Mouse (Mus musculus) spleen, postnatal 4 days (tissue): ENCODE results near the gene Gm11011.
"Not testable (repeated sequence)": the region's sequence is repeated elsewhere in the genome, so short reads cannot be mapped to it uniquely, and the experiment has no call there.

Source experiments
- DNase-seq, 2 experiments: peaks; one replicate each; pipeline ENCODE4 v3.0.0; 2022; ENCODE audit warnings: low spot score in 2 of 2

Gm11011 gene

DNA sequence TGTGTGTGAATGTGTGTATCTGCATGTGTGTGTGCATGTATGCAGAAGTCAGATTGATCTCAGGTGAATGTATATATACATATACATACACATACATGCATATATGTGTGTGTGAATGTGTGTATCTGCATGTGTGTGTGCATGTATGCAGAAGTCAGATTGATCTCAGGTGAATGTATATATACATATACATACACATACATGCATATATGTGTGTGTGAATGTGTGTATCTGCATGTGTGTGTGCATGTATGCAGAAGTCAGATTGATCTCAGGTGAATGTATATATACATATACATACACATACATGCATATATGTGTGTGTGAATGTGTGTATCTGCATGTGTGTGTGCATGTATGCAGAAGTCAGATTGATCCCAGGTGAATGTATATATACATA, at the start of gene Gm11011:
Gene Gm11011 (minus strand): TSS at position 101 of the 400 bp plus-strand sequence.
- DNase-seq, result not testable (repeated sequence)

DNA sequence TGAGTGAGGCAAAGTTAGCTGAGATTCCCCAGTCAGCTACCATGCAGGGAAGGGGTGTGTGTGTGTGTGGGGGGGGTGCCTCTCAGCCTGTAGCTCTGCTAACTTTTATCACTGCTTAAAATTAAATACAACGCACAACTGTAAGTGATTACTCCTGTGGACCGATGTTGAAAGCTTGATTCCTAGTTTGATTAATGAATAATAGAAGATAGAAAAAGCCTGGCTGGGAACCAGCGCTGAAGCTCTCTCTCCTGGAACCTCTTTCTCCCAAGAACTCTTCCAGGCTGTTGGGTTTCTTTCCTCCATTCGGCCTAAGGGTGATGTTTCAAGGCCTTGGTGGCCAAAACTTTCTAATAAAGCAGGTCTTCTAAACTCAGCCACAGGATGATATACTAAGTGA, 48.9 kb upstream of the Gm11011 start:
- DNase-seq, result no peak

- no peak for DNase-seq
These were observed 47.9 kb upstream of the Gm11011 start for GRCm38 (mm10) chr2:169635428-169635827.

- DNase-seq, result no peak
These were observed 47.3 kb upstream of the Gm11011 start for GRCm38 (mm10) chr2:169634619-169635382.

DNA sequence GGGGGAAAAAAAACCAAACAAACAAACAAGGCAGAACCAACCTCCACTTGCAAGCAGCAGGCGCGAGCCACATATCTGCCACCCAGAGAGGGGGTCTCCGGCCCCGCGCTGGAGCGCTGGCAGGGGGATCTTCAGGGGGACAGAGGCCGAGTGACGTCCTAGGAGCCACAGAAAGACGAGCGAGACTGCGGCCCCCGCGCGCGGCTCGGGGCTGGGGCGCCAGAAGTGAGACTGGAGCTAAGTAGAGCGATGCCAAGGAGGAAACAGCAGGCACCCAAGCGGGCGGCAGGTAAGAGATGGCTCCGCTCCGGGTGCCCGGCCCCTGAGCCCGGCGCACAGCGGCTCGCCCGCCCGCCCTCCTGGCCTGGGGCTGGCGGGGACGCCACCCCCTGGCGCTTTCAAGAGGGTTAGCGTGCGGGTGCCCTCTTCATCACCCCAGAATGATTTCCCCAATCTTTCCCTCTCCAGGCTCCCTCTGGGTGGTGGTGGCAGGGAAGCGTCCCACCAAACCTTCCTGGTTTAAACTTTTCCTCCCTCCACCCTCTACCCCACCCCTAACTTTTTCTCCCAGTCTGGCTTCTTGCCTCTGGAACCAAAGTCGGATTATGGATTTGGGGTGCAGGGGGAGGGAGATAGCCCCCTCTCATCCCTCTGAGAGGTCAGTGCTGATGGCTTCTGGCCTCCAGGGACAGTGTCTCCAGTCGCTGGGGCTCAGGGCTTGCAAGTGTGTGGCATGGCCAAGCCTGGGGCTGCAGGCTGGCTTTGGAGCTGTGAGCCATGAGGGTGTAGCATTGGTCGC, 46.1 kb upstream of the Gm11011 start:
- DNase-seq, result no peak

GRCm38 (mm10) chr2:169632338-169633151, 45.0 kb upstream of the Gm11011 start, which contains the start of gene Tshz2:
Tshz2 (plus strand) TSS chr2:169633013.
- DNase-seq, result no peak

DNA sequence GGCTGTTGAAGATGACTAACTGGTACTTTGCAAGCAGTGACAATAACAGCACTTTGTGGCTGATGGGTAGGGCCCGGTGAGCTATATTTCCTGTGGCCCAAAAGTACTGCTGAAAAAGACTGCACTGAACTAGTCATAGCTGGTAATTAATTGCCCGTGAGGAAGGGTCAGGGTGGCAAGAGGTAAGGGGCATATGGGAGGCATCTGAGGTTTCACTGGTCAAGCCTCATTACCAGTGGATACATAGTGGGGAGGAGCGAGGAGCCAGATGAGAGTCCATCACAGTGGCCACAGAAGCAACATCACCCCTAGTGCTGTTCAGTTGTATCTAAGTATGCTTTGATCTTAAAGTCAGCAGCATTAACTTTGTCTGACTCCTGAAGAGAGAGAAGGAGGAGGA, 42.5 kb upstream of the Gm11011 start:
- DNase-seq, result no peak

- no peak for DNase-seq
These were observed 33.7 kb upstream of the Gm11011 start for GRCm38 (mm10) chr2:169621201-169621710.

GRCm38 (mm10) chr2:169615998-169616397, 28.5 kb upstream of the Gm11011 start:
- no peak for DNase-seq

GRCm38 (mm10) chr2:169614683-169615082, 27.1 kb upstream of the Gm11011 start:
- DNase-seq, result no peak

- DNase-seq, result no peak
These were observed 24.0 kb upstream of the Gm11011 start for GRCm38 (mm10) chr2:169611557-169611956.

DNA sequence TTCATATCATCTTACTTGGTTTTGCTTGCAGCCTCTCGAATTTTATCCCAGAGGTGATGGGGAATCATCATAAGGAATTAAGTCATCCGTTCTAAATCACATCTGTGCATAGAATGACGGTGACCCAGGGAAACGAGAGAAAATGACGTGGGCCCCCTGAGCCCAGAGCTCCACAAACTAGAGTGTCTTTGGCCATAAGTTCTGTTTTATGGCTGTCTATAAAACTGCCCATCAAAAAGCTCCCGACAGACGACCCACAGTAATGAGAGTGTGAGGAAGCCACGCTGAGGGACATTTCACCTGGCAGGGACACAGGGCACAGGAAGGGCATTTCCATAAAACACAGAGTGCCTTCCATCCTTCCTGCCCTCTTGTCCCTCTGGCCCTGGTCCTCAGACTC, 23.3 kb upstream of the Gm11011 start:
- no peak for DNase-seq

DNA sequence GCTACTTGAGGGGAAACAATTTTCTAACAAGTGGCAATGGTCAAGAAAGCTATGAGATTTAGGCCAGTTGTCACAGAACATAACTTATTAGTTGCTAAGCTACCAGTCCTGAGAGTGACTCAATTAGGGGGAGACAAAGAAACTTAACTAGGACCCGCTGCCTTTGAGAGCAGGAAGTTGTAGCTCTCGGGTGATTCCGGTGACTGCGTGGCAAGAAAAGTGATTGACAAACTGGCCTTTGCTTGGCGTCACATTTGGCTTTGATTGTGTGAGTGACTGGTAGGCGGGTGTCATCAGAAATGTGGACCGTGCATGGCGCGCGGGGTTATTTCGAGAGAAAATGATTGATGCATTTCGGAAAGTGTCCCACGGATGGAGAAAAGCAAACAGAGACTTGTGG, 22.4 kb upstream of the Gm11011 start:
- DNase-seq, result no peak

- no peak for DNase-seq
These were observed 20.2 kb upstream of the Gm11011 start for GRCm38 (mm10) chr2:169607787-169608186.

GRCm38 (mm10) chr2:169606901-169607678, 19.5 kb upstream of the Gm11011 start:
- no peak for DNase-seq

GRCm38 (mm10) chr2:169600163-169600562, 12.6 kb upstream of the Gm11011 start:
- no peak for DNase-seq

DNA sequence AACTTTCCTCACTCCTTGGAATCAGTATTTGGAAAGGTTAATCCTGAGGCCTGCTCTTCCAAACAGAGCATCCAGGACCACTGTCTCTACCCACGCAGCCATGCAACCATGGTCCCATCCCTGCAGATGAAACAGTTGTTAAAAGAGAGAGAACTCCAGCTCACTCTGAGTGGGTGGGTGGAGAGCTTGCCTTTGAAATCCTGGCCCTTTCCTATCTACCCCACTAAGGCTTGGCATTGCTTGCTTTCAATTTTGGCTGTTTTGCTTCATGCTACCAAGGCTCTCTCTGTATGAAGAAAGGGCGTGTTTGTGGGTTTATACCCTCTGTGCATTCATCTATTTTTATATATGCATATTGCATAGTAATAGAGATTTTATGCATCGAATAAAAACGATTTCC, 12.0 kb upstream of the Gm11011 start:
- DNase-seq, result no peak

DNA sequence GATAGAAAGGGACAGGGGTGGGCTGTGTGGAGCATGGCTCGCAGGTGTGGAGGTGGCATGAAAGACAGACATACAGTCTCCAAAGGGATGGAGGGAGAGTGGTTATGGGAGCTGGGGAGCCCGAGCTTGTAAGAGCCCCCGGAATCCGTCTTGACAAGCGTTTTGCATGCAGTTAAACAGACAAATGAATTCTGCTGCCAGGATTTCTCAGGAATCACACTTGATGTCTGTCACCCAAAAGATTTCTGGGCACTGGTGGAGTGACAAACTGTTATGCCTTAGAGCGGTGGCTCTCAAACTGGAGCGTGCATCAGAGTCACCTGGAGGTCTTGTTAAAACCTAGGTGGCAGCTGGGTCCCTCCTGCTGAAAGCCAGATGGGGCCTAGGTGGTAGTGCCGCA, 10.4 kb upstream of the Gm11011 start:
- DNase-seq, result no peak

GRCm38 (mm10) chr2:169597357-169597756, 9.8 kb upstream of the Gm11011 start:
- no peak for DNase-seq

GRCm38 (mm10) chr2:169593742-169594141, 6.2 kb upstream of the Gm11011 start:
- no peak for DNase-seq

DNA sequence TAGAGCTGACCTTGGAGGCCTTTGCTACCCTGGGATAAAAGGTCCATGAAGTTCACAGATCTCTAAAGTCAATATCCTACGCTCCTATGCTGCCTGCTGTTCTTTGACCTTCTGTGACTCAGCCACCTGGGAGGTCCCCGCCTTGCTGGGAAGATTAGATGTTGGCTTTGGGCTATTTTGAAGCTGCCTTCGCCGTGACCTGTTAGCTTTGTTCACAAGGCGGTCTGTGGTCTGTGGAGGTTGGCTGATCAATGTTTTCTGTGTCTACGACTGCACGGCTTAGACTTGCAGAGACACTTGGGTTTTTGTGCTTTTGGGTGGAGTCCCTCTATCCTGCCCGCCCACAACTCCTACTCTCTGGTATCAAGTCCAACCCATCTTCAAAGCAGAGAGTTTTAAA, 2.9 kb upstream of the Gm11011 start:
- no peak for DNase-seq
